Mouse (Mus musculus): ENCODE measurements at regions not wholly inside any gene's neighbourhood (a gene's known extent, or its start where the extent isn't known, plus 50 kb on each side); places are given as distances from the start of the nearest gene placed in this dataset.

- Histone ChIP-seq H3K4me3 (replicated peaks) (no peak overlapping the region), H3K4me1 (peaks cover 12% of the 10 kb centered on the region), H3K27me3 (replicated peaks) (peaks cover 27% of the 10 kb centered on the region), H3K36me3 (replicated peaks; ENCODE audit: low read length) (no peaks in the 10 kb centered on the region), H3K9me3 (no peaks in the 10 kb centered on the region)
- TF ChIP-seq GATA1 (IDR thresholded peaks at IDR 0.05; ENCODE audit: borderline replicate concordance, low read length) (no peak), FLI1 (IDR thresholded peaks at IDR 0.05; ENCODE audit: low read length) (no peak)
Observed at GRCm38 (mm10) chr3:100401080-100401479, 88.0 kb downstream of the Tent5c start.

- Histone ChIP-seq H3K9me3 (no peaks in the 10 kb centered on the region), H3K36me3 (replicated peaks; ENCODE audit: low read length) (no peaks in the 10 kb centered on the region), H3K27me3 (replicated peaks) (peaks cover 31% of the 10 kb centered on the region), H3K4me1 (peaks cover under 1% of the 10 kb centered on the region; the same call in 1 of the 2 replicates), H3K4me3 (replicated peaks) (no peak overlapping the region)
- TF ChIP-seq FLI1 (IDR thresholded peaks at IDR 0.05; ENCODE audit: low read length), result no peak
- no peak for TF ChIP-seq GATA1 (IDR thresholded peaks at IDR 0.05; ENCODE audit: borderline replicate concordance, low read length)
Observed at GRCm38 (mm10) chr3:100397491-100397890, 91.6 kb downstream of the Tent5c start.

- Histone ChIP-seq H3K4me3 (replicated peaks) (no peak overlapping the region), H3K4me1 (no peaks in the 10 kb centered on the region), H3K9me3 (no peaks in the 10 kb centered on the region), H3K36me3 (replicated peaks; ENCODE audit: low read length) (no peaks in the 10 kb centered on the region), H3K27me3 (replicated peaks) (peaks cover 31% of the 10 kb centered on the region)
- no peak for TF ChIP-seq FLI1 (IDR thresholded peaks at IDR 0.05; ENCODE audit: low read length)
Observed at GRCm38 (mm10) chr3:100394911-100395604, 94.1 kb downstream of the Tent5c start.

- Histone ChIP-seq H3K9me3 (no peaks in the 10 kb centered on the region), H3K36me3 (replicated peaks; ENCODE audit: low read length) (no peaks in the 10 kb centered on the region), H3K4me3 (replicated peaks) (no peak overlapping the region), H3K4me1 (no peaks in the 10 kb centered on the region), H3K27me3 (replicated peaks) (peaks cover 25% of the 10 kb centered on the region)
- TF ChIP-seq GATA1 (IDR thresholded peaks at IDR 0.05; ENCODE audit: borderline replicate concordance, low read length) (no peak), FLI1 (IDR thresholded peaks at IDR 0.05; ENCODE audit: low read length) (no peak)
Observed at GRCm38 (mm10) chr3:100393956-100394355, 95.2 kb downstream of the Tent5c start.

GRCm38 (mm10) chr3:100382181-100382580, 106.9 kb downstream of the Tent5c start:
- Histone ChIP-seq H3K4me3 (replicated peaks) (no peak overlapping the region), H3K36me3 (replicated peaks; ENCODE audit: low read length) (no peaks in the 10 kb centered on the region), H3K9me3 (no peaks in the 10 kb centered on the region), H3K4me1 (no peaks in the 10 kb centered on the region), H3K27me3 (replicated peaks) (no peaks in the 10 kb centered on the region)
- TF ChIP-seq GATA1 (IDR thresholded peaks at IDR 0.05; ENCODE audit: borderline replicate concordance, low read length) (no peak), FLI1 (IDR thresholded peaks at IDR 0.05; ENCODE audit: low read length) (no peak)

GRCm38 (mm10) chr3:100381363-100381762, 107.8 kb downstream of the Tent5c start:
- Histone ChIP-seq H3K4me1 (no peaks in the 10 kb centered on the region), H3K27me3 (replicated peaks) (no peaks in the 10 kb centered on the region), H3K36me3 (replicated peaks; ENCODE audit: low read length) (no peaks in the 10 kb centered on the region), H3K9me3 (no peaks in the 10 kb centered on the region), H3K4me3 (replicated peaks) (no peak overlapping the region)
- TF ChIP-seq FLI1 (IDR thresholded peaks at IDR 0.05; ENCODE audit: low read length) (no peak), GATA1 (IDR thresholded peaks at IDR 0.05; ENCODE audit: borderline replicate concordance, low read length) (no peak)

GRCm38 (mm10) chr3:100376162-100376561, 113.0 kb downstream of the Tent5c start:
- TF ChIP-seq GATA1 (IDR thresholded peaks at IDR 0.05; ENCODE audit: borderline replicate concordance, low read length) (no peak), FLI1 (IDR thresholded peaks at IDR 0.05; ENCODE audit: low read length) (no peak)
- no peaks in the 10 kb centered on the region for H3K4me1 ChIP-seq
- no peak overlapping the region for H3K4me3 ChIP-seq (replicated peaks)
- no peaks in the 10 kb centered on the region for H3K27me3 ChIP-seq (replicated peaks)
- H3K9me3 ChIP-seq, result no peaks in the 10 kb centered on the region
- H3K36me3 ChIP-seq (replicated peaks; ENCODE audit: low read length), result no peaks in the 10 kb centered on the region

- Histone ChIP-seq H3K4me1 (peaks cover 12% of the 10 kb centered on the region), H3K9me3 (peaks cover 3% of the 10 kb centered on the region; the same call in 1 of the 2 replicates), H3K27me3 (replicated peaks) (peaks cover 19% of the 10 kb centered on the region), H3K36me3 (replicated peaks; ENCODE audit: low read length) (no peaks in the 10 kb centered on the region), H3K4me3 (replicated peaks) (peak overlapping the region; percentile 38)
- TF ChIP-seq FLI1 (IDR thresholded peaks at IDR 0.05; ENCODE audit: low read length) (no peak), GATA1 (IDR thresholded peaks at IDR 0.05; ENCODE audit: borderline replicate concordance, low read length) (no peak; the same call in 2 of the 3 replicates)
Observed at GRCm38 (mm10) chr3:100366884-100367840, 122.0 kb downstream of the Tent5c start.

- H3K9me3 ChIP-seq, result peaks cover 3% of the 10 kb centered on the region; the same call in 1 of the 2 replicates
- TF ChIP-seq FLI1 (IDR thresholded peaks at IDR 0.05; ENCODE audit: low read length) (no peak), GATA1 (IDR thresholded peaks at IDR 0.05; ENCODE audit: borderline replicate concordance, low read length) (no peak)
- H3K4me1 ChIP-seq, result peaks cover 12% of the 10 kb centered on the region
- H3K4me3 ChIP-seq (replicated peaks), result no peak overlapping the region
- H3K36me3 ChIP-seq (replicated peaks; ENCODE audit: low read length), result no peaks in the 10 kb centered on the region
- H3K27me3 ChIP-seq (replicated peaks), result peaks cover 19% of the 10 kb centered on the region
Observed at GRCm38 (mm10) chr3:100366447-100366846, 122.7 kb downstream of the Tent5c start.

Data from megakaryocyte, embryonic 14.5 days (primary cell).